Mouse (Mus musculus): ENCODE results near the gene Cfc1. TPM values are rescaled to one million over a fixed set of nuclear protein-coding genes. Genes with fewer than 3 reads are reported as not detected.

Cfc1 gene
- polyA plus RNA-seq, 1 experiment from 2014 or later: not detected

DNA sequence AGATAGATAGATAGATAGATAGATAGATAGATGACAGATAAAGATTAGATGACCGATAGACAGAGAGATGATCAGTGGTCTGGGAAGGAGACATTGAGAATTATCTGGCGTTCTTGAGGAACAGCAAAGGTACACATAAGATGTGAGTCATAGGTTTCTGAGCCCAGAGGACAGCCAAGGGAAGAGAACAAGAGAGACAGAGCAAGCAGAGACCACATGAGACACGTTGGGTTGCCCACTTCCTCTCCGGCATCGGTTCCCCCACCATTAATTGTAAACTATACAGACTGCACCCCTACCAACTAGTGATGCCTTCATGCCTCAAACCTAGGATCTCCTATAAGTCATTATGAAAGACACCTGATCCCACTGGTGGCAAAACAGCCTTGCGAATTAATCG, 18.8 kb downstream of the Cfc1 start:
- no peaks in the 10 kb centered on the region for H3K27me3 ChIP-seq
- 63% methylated on average over 7 of the region's 7 CpGs for WGBS (ENCODE audit: insufficient replicate concordance)
- H3K36me3 ChIP-seq: no peaks in the 10 kb centered on the region
- no peak overlapping the region for H3K4me3 ChIP-seq (replicated peaks)
- H3K27ac ChIP-seq: no peak overlapping the region
- H3K9ac ChIP-seq: no peak overlapping the region
- H3K4me2 ChIP-seq: no peak overlapping the region
- H3K9me3 ChIP-seq (replicated peaks): no peaks in the 10 kb centered on the region
- DNase-seq (no peak), ATAC-seq (ENCODE audit: low read depth) (no peak)
- H3K4me1 ChIP-seq (replicated peaks): no peaks in the 10 kb centered on the region

GRCm38 (mm10) chr1:34560843-34561242, 25.4 kb downstream of the Cfc1 start, which contains the start of gene Prss40:
Gene Prss40 (minus strand): TSS chr1:34560943.
- no peaks in the 10 kb centered on the region for H3K27me3 ChIP-seq
- no peak for ATAC-seq (ENCODE audit: low read depth)

GRCm38 (mm10) chr1:34564383-34565045, 29.1 kb downstream of the Cfc1 start:
- Histone ChIP-seq H3K9me3 (replicated peaks) (no peaks in the 10 kb centered on the region), H3K4me3 (replicated peaks) (no peak overlapping the region), H3K36me3 (no peaks in the 10 kb centered on the region), H3K27me3 (no peaks in the 10 kb centered on the region), H3K4me1 (replicated peaks) (no peaks in the 10 kb centered on the region), H3K4me2 (no peak overlapping the region), H3K9ac (no peak overlapping the region), H3K27ac (no peak overlapping the region)
- DNase-seq (no peak), ATAC-seq (ENCODE audit: low read depth) (no peak)
- 38% methylated on average over 8 of the region's 8 CpGs for WGBS (ENCODE audit: insufficient replicate concordance)

More at GRCm38 (mm10) chr1:34560843-34561242, 25.4 kb downstream of the Cfc1 start, which contains the start of gene Prss40:
- no peak for DNase-seq
- H3K4me3 ChIP-seq (replicated peaks): no peak within 1 kb of the TSS
- no peaks in the 10 kb centered on the region for H3K9me3 ChIP-seq (replicated peaks)
- H3K27ac ChIP-seq: no peak within 1 kb of the TSS
- WGBS (ENCODE audit: insufficient replicate concordance): 74% methylated on average over 15 of the region's 15 CpGs
- no peak within 1 kb of the TSS for H3K9ac ChIP-seq
- no peak within 1 kb of the TSS for H3K4me2 ChIP-seq
- H3K36me3 ChIP-seq: no peaks in the 10 kb centered on the region
- H3K4me1 ChIP-seq (replicated peaks): no peaks in the 10 kb centered on the region

DNA sequence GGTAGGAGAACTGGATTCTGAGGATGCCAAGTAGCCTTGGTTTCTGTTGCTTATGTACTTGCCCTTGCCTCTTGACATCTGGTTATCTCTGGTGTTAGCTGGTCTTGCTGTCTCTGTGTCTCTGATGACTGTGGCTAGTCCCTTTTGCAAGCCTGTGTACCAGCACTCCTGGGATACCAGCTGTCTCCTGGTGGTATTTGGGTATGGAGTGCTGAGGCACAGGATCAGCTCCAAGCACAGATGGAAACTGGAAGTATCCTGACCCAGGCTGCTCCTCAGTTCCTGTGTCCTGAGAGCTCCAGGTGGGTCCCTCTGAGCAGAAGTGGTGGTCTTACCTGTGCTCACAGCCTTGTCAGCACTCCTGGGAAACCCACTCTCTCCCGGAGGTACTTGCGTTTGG, 32.7 kb downstream of the Cfc1 start:
- Histone ChIP-seq H3K9me3 (replicated peaks) (no peaks in the 10 kb centered on the region), H3K4me2 (no peak overlapping the region), H3K4me3 (replicated peaks) (no peak overlapping the region), H3K27me3 (no peaks in the 10 kb centered on the region), H3K9ac (no peak overlapping the region), H3K27ac (no peak overlapping the region), H3K4me1 (replicated peaks) (no peaks in the 10 kb centered on the region), H3K36me3 (no peaks in the 10 kb centered on the region)
- no peak for ATAC-seq (ENCODE audit: low read depth)
- DNase-seq: no peak
- WGBS (ENCODE audit: insufficient replicate concordance): 82% methylated on average over 2 of the region's 2 CpGs

DNA sequence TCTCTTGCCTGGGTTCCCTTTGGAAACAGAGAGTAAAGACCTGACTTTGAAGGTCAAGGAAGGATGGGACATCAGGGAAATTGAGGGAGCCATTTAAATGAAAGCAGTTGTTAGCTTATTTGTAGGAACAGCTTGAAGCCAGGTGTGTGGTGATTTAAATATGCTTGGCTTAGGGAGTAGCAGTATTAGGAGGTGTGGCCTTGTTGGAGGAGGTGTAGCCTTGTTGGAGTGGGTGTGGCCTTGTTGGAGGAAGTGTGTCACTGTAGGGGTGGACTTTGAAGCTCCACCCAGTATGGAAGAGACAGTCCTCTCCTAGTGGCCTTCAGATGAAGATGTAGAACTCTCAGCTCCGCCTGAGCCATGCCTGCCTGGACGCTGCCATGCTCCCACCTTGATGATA, 34.4 kb downstream of the Cfc1 start:
- ATAC-seq (ENCODE audit: low read depth) (no peak), DNase-seq (no peak)
- WGBS (ENCODE audit: insufficient replicate concordance): 55% methylated on average over 2 of the region's 2 CpGs
- Histone ChIP-seq H3K36me3 (no peaks in the 10 kb centered on the region), H3K9ac (no peak overlapping the region), H3K27me3 (no peaks in the 10 kb centered on the region), H3K9me3 (replicated peaks) (no peaks in the 10 kb centered on the region), H3K27ac (no peak overlapping the region), H3K4me3 (replicated peaks) (no peak overlapping the region), H3K4me1 (replicated peaks) (no peaks in the 10 kb centered on the region), H3K4me2 (no peak overlapping the region)

GRCm38 (mm10) chr1:34571431-34571830, 36.0 kb downstream of the Cfc1 start:
- H3K27ac ChIP-seq: no peak overlapping the region
- no peaks in the 10 kb centered on the region for H3K27me3 ChIP-seq
- H3K4me1 ChIP-seq (replicated peaks): no peaks in the 10 kb centered on the region
- H3K36me3 ChIP-seq: no peaks in the 10 kb centered on the region
- H3K4me2 ChIP-seq: no peak overlapping the region
- no peaks in the 10 kb centered on the region for H3K9me3 ChIP-seq (replicated peaks)
- DNase-seq: no peak
- ATAC-seq (ENCODE audit: low read depth): no peak
- 64% methylated on average over 6 of the region's 6 CpGs for WGBS (ENCODE audit: insufficient replicate concordance)
- no peak overlapping the region for H3K9ac ChIP-seq
- H3K4me3 ChIP-seq (replicated peaks): no peak overlapping the region

GRCm38 (mm10) chr1:34573221-34573620, 37.8 kb downstream of the Cfc1 start:
- Histone ChIP-seq H3K9ac (no peak overlapping the region), H3K27me3 (peaks cover 10% of the 10 kb centered on the region), H3K36me3 (no peaks in the 10 kb centered on the region), H3K27ac (no peak overlapping the region), H3K4me1 (replicated peaks) (no peaks in the 10 kb centered on the region), H3K4me3 (replicated peaks) (no peak overlapping the region), H3K4me2 (no peak overlapping the region), H3K9me3 (replicated peaks) (no peaks in the 10 kb centered on the region)
- 54% methylated on average over 6 of the region's 6 CpGs for WGBS (ENCODE audit: insufficient replicate concordance)
- DNase-seq (no peak), ATAC-seq (ENCODE audit: low read depth) (no peak)

GRCm38 (mm10) chr1:34578851-34579781, 43.7 kb downstream of the Cfc1 start, which contains the start of gene Amer3:
Gene Amer3 (plus strand): TSS chr1:34579657.
- H3K27me3 ChIP-seq: peaks cover 35% of the 10 kb centered on the region
- H3K9me3 ChIP-seq (replicated peaks): no peaks in the 10 kb centered on the region
- peak within 1 kb of the TSS; percentile 27 for H3K4me3 ChIP-seq (replicated peaks)
- ATAC-seq (ENCODE audit: low read depth) (peak; percentile 53; the same call in 1 of the 2 replicates), DNase-seq (peak; percentile 51)
- no peaks in the 10 kb centered on the region for H3K36me3 ChIP-seq
- H3K4me1 ChIP-seq (replicated peaks): 0 out of 2 replicates have a peak, but pooled peaks cover 8% of the 10 kb centered on the region
- H3K4me2 ChIP-seq: peak within 1 kb of the TSS; percentile 58
- H3K27ac ChIP-seq: no peak within 1 kb of the TSS
- 2% methylated on average over 53 of the region's 53 CpGs for WGBS (ENCODE audit: insufficient replicate concordance)
- H3K9ac ChIP-seq: no peak within 1 kb of the TSS

DNA sequence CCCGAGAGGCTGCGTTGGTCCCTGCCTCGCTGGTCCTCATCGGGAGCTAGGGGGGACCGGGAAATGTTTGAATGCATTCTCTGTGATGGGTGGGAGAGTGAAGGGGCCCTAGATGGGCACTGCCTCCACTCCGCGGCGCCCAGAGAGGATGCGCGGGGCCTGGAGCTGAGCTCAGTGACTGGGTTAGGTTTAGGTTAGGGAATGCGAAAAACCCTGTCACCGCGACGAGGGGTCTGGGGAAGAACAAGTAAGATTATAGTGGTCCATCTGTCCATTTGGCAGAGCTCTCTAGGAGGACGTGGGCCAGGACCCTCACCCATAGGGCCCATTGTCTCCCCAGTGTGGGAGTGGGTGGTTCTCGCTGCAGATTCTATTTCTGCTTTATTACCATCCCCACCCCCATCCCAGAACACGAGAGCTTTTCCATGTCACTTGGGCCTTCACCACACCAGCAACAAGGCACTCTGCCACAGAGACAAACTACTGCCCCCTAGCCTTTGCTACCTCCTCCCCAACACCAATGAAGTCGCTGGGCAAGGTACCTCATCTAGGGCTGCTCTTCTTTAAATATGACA, 44.4 kb downstream of the Cfc1 start:
- ATAC-seq (ENCODE audit: low read depth) (no peak), DNase-seq (no peak)
- peak overlapping the region; percentile 58 for H3K4me2 ChIP-seq
- 0 out of 2 replicates have a peak, but pooled peaks cover 8% of the 10 kb centered on the region for H3K4me1 ChIP-seq (replicated peaks)
- H3K36me3 ChIP-seq: no peaks in the 10 kb centered on the region
- no peak overlapping the region for H3K27ac ChIP-seq
- no peaks in the 10 kb centered on the region for H3K9me3 ChIP-seq (replicated peaks)
- H3K9ac ChIP-seq: no peak overlapping the region
- WGBS (ENCODE audit: insufficient replicate concordance): 4% methylated on average over 18 of the region's 18 CpGs
- H3K4me3 ChIP-seq (replicated peaks): no peak overlapping the region
- peaks cover 35% of the 10 kb centered on the region for H3K27me3 ChIP-seq

GRCm38 (mm10) chr1:34582218-34582617, 46.8 kb downstream of the Cfc1 start:
- ATAC-seq (ENCODE audit: low read depth) (no peak), DNase-seq (no peak)
- H3K4me3 ChIP-seq (replicated peaks): no peak overlapping the region
- H3K4me2 ChIP-seq: no peak overlapping the region
- no peaks in the 10 kb centered on the region for H3K36me3 ChIP-seq
- no peak overlapping the region for H3K27ac ChIP-seq
- H3K9me3 ChIP-seq (replicated peaks): no peaks in the 10 kb centered on the region
- 66% methylated on average over 6 of the region's 6 CpGs for WGBS (ENCODE audit: insufficient replicate concordance)
- peaks cover 31% of the 10 kb centered on the region for H3K27me3 ChIP-seq
- 0 out of 2 replicates have a peak, but pooled peaks cover 8% of the 10 kb centered on the region for H3K4me1 ChIP-seq (replicated peaks)
- no peak overlapping the region for H3K9ac ChIP-seq

GRCm38 (mm10) chr1:34583821-34584263, 48.4 kb downstream of the Cfc1 start:
- DNase-seq: no peak

More at GRCm38 (mm10) chr1:34583821-34584263, 48.4 kb downstream of the Cfc1 start:
- no peak overlapping the region for H3K4me2 ChIP-seq
- no peak overlapping the region for H3K4me3 ChIP-seq (replicated peaks)
- no peak overlapping the region for H3K9ac ChIP-seq
- no peak for ATAC-seq (ENCODE audit: low read depth)
- H3K27ac ChIP-seq: no peak overlapping the region
- no peaks in the 10 kb centered on the region for H3K9me3 ChIP-seq (replicated peaks)
- H3K27me3 ChIP-seq: peaks cover 19% of the 10 kb centered on the region
- H3K36me3 ChIP-seq: no peaks in the 10 kb centered on the region
- 16% methylated on average over 4 of the region's 4 CpGs for WGBS (ENCODE audit: insufficient replicate concordance)
- H3K4me1 ChIP-seq (replicated peaks): 0 out of 2 replicates have a peak, but pooled peaks cover 8% of the 10 kb centered on the region
